Comparison of ENCODE assay signal across 7 mouse cellular contexts in genomic region chr12:69447322-69447827, GRCm38 (mm10).
DNase-seq lines count a peak whose midpoint lies in the region; ATAC-seq lines count a peak whose summit lies in the region.

No protein-coding gene starts in this region.

- H3K9ac ChIP-seq in heart, embryonic 14.5 days (ENCODE audit: low read length) = peak overlapping the region; percentile 50

- H3K27me3 ChIP-seq in heart, embryonic 14.5 days (ENCODE audit: control insufficient read depth, insufficient read depth, low read length) = no peaks in the 10 kb centered on the region

- WGBS in heart, embryonic 14.5 days = 57% methylated on average over 9 of the region's 9 CpGs

- H3K4me1 ChIP-seq in heart, embryonic 14.5 days (ENCODE audit: control insufficient read depth in 2 of 2, insufficient read depth in 2 of 2, low read length in 2 of 2) = peaks cover 17% of the 10 kb centered on the region in 2 experiments

- peak overlapping the region; percentile 36 to 66 for H3K27ac ChIP-seq in heart, embryonic 14.5 days (replicated peaks in 1 of 2; ENCODE audit: control insufficient read depth in 1 of 2, insufficient read depth in 1 of 2, low read depth in 2 of 2, low read length in 2 of 2)

- no peak for ATAC-seq in heart, embryonic 14.5 days (ENCODE audit: insufficient number of reproducible peaks, insufficient read depth, low FRiP score, low read depth)

- peak; percentile 58 for DNase-seq in 3T3-L1 (ENCODE audit: low read depth, low spot score)
- peak; percentile 74 for DNase-seq in CD4-positive, CD25-positive, alpha-beta regulatory T cell, adult 2 months (ENCODE audit: low read depth, low spot score)
- DNase-seq in lung, postnatal 36 days = peak; percentile 67
- DNase-seq in adrenal gland, adult 2 months = no peak
- no peak for DNase-seq in ovary, postnatal 10 days (ENCODE audit: low spot score)
- DNase-seq in adrenal gland, adult 8-10 months = no peak

- peak overlapping the region; percentile 49 for H3K4me2 ChIP-seq in heart, embryonic 14.5 days (ENCODE audit: low read length)

- H3K36me3 ChIP-seq in heart, embryonic 14.5 days (ENCODE audit: control insufficient read depth, insufficient read depth, low read length) = no peaks in the 10 kb centered on the region

- no peak overlapping the region for H3K4me3 ChIP-seq in heart, embryonic 14.5 days (ENCODE audit: control insufficient read depth in 1 of 2, insufficient read depth in 1 of 2, low read depth in 1 of 2, low read length in 2 of 2)

- no peaks in the 10 kb centered on the region for H3K9me3 ChIP-seq in heart, embryonic 14.5 days (ENCODE audit: control insufficient read depth, low read length)

Comparison
In these comparisons a context has a peak if more than half of its experiments do, and no peak if none do; other contexts are left out.
1. DNase-seq: peak in 3T3-L1 (single experiment), CD4-positive, CD25-positive, alpha-beta regulatory T cell, adult 2 months (single experiment) and lung, postnatal 36 days (single experiment); none in adrenal gland, adult 2 months (single experiment), ovary, postnatal 10 days (single experiment) and adrenal gland, adult 8-10 months (single experiment).